Mouse (Mus musculus): ENCODE results near the gene Nrn1l. TPM values are rescaled to one million over a fixed set of nuclear protein-coding genes. Genes with fewer than 3 reads are reported as not detected.

Nrn1l gene
- total RNA-seq, 2 experiments from 2014 or later = 1.00 to 3.0 TPM

Other genes starting within 250 kb of the Nrn1l start
- gene Carmil2, start 207.3 kb upstream of the Nrn1l start, total RNA-seq (2021) = 10 to 100 TPM; 69.3 to 72.7 TPM
- 10 to 100 TPM; 37.1 to 38.7 TPM for gene Acd, start 192.5 kb upstream of the Nrn1l start, total RNA-seq (2021)
- 10 to 100 TPM; 29.1 to 36.3 TPM for gene Pard6a, start 192.4 kb upstream of the Nrn1l start, total RNA-seq (2021)
- not detected for gene 4933405L10Rik, start 185.9 kb upstream of the Nrn1l start, total RNA-seq (2021)
- gene Enkd1, start 185.4 kb upstream of the Nrn1l start, total RNA-seq (2021) = 1 to 10 TPM; 9.0 to 9.4 TPM
- 10 to 100 TPM; 21.9 to 22.5 TPM for gene Gfod2, start 134.9 kb upstream of the Nrn1l start, total RNA-seq (2021)
- gene Ranbp10, start 66.2 kb upstream of the Nrn1l start, total RNA-seq (2021) = 10 to 100 TPM; 24.4 to 27.6 TPM
- gene Tsnaxip1, start 65.8 kb upstream of the Nrn1l start, total RNA-seq (2021) = under 1 TPM in 1 of 2 experiments, not detected in 1; 0.22 TPM
- gene Cenpt, start 40.3 kb upstream of the Nrn1l start, total RNA-seq (2021) = 10 to 100 TPM; 14.2 to 15.2 TPM
- 10 to 100 TPM; 42.2 to 42.3 TPM for gene Thap11, start 38.4 kb upstream of the Nrn1l start, total RNA-seq (2021)
- 10 to 100 TPM; 27.6 to 36.3 TPM for gene Nutf2, start 33.0 kb upstream of the Nrn1l start, total RNA-seq (2021)
- 10 to 100 TPM; 59.2 to 68.2 TPM for gene Edc4, start 12.7 kb upstream of the Nrn1l start, total RNA-seq (2021)
- 1 to 10 TPM; 7.7 to 8.3 TPM for gene Pskh1, start 6.9 kb downstream of the Nrn1l start, total RNA-seq (2021)
- 1 to 10 TPM; 1.6 TPM for gene Ctrl, start 40.3 kb downstream of the Nrn1l start, total RNA-seq (2021)
- gene Psmb10, start 44.9 kb downstream of the Nrn1l start, total RNA-seq (2021) = 10 to 100 TPM; 57.0 to 69.0 TPM
- 10 to 100 TPM; 41.7 to 45.8 TPM for gene Lcat, start 49.8 kb downstream of the Nrn1l start, total RNA-seq (2021)
- gene Slc12a4, start 72.5 kb downstream of the Nrn1l start, total RNA-seq (2021) = 10 to 100 TPM; 20.5 to 20.7 TPM
- not detected for gene Dpep3, start 85.9 kb downstream of the Nrn1l start, total RNA-seq (2021)
- gene Dus2, start 97.8 kb downstream of the Nrn1l start, total RNA-seq (2021) = 10 to 100 TPM; 18.9 to 22.6 TPM
- under 1 TPM in 1 of 2 experiments, not detected in 1; 0.32 TPM for gene Dpep2nb, start 112.4 kb downstream of the Nrn1l start, total RNA-seq (2021)
- 10 to 100 TPM; 11.5 to 14.6 TPM for gene Ddx28, start 118.3 kb downstream of the Nrn1l start, total RNA-seq (2021)
- 10 to 100 TPM; 11.1 to 11.9 TPM for gene Nfatc3, start 165.3 kb downstream of the Nrn1l start, total RNA-seq (2021)
- not detected for gene Esrp2, start 243.4 kb downstream of the Nrn1l start, total RNA-seq (2021)

Measured in layer of hippocampus, postnatal 36 days (tissue).